Mouse (Mus musculus) testis, adult 2 months (tissue): ENCODE data around the gene Polr3h.

Experiments
- CTCF ChIP-seq: fragments of 200-500 bp; IDR thresholded peaks from 2 replicates; pipeline ENCODE4 v1.5.1; 2012; ENCODE audit warnings: low read depth, mild to moderate bottlenecking, inconsistent platforms, low read length, moderate library complexity; ENCODE audit not compliant: control insufficient read depth, insufficient read depth, insufficient replicate concordance
- POLR2A ChIP-seq: fragments of 200-500 bp; IDR thresholded peaks from 2 replicates; pipeline ENCODE4 v1.6.1; 2012; ENCODE audit warnings: low read depth, mild to moderate bottlenecking, inconsistent platforms, low read length, moderate library complexity; ENCODE audit not compliant: control insufficient read depth

GRCm38 (mm10) chr15:81856938-81857723 is 68.9 kb downstream of the Polr3h start:
- TF ChIP-seq CTCF = no peak
- no peak for TF ChIP-seq POLR2A
